Mouse (Mus musculus): Measurements from ENCODE around the gene Col8a2. TPM values are rescaled to one million over a fixed set of nuclear protein-coding genes. Genes with fewer than 3 reads are reported as not detected.

Col8a2 gene
- polyA plus RNA-seq, 1 experiment from 2014 or later, result 5.0 TPM

DNA sequence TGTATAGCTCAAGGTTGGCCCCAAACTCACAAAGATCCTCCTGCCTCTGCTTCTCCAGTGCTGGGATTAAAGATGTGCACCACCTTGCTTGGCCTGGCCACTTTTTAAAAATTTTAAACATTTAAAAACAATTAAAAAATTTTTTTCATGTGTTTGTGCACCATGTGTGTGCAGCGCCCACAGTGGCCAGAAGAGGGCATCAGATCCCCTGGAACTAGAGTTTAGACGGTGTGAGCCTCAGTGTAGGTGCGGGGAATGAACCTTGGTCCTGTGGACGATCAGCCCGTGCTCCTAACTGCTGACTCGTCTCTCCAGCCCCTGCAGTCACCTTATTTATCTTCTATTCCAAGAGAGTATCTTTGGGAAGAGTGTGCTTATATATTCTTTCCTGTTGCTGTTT lies 19.5 kb downstream of the Col8a2 start:
- H3K27ac ChIP-seq (ENCODE audit: low read length), result no peak overlapping the region
- peaks cover 21% of the 10 kb centered on the region for H3K27me3 ChIP-seq (ENCODE audit: control insufficient read depth, insufficient read depth, low read length)
- no peak overlapping the region for H3K4me3 ChIP-seq (ENCODE audit: low read length)
- no peak overlapping the region for H3K9ac ChIP-seq (ENCODE audit: low read length)
- no peak for ATAC-seq (replicated peaks; ENCODE audit: extremely low read depth, insufficient read depth, low FRiP score)
- peaks cover 5% of the 10 kb centered on the region for H3K9me3 ChIP-seq (replicated peaks; ENCODE audit: control insufficient read depth, low read length)
- WGBS, result 84% methylated on average over 6 of the region's 6 CpGs
- no peak overlapping the region for H3K4me2 ChIP-seq (ENCODE audit: low read depth, low read length)
- H3K4me1 ChIP-seq (ENCODE audit: control insufficient read depth, insufficient read depth, low read length), result peaks cover 13% of the 10 kb centered on the region
- H3K36me3 ChIP-seq (ENCODE audit: control insufficient read depth, insufficient read depth), result no peaks in the 10 kb centered on the region

DNA sequence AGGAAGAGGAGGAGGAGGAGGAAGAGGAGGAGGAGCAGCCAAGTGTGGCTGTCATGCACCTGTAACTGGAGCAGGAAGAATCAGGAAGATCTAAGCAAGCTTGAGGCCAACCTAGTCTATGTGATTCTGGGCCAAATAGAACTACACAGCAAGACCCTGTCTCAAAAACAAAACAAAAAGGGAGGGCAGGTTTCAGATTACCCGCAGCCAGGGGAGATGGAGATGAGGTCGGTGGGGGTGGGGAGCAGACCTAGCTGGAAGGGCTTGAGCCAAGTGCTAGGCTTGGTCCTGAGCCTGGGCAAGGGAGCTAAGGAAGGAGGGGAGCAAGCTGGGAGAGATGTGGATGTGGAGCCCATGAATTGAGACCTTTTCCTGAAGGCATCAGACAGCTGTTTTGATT lies 20.2 kb downstream of the Col8a2 start:
- no peak overlapping the region for H3K4me2 ChIP-seq (ENCODE audit: low read depth, low read length)
- no peak overlapping the region for H3K27ac ChIP-seq (ENCODE audit: low read length)
- H3K36me3 ChIP-seq (ENCODE audit: control insufficient read depth, insufficient read depth), result no peaks in the 10 kb centered on the region
- peaks cover 14% of the 10 kb centered on the region for H3K27me3 ChIP-seq (ENCODE audit: control insufficient read depth, insufficient read depth, low read length)
- 13% methylated on average over 2 of the region's 2 CpGs for WGBS
- no peak overlapping the region for H3K9ac ChIP-seq (ENCODE audit: low read length)
- H3K9me3 ChIP-seq (replicated peaks; ENCODE audit: control insufficient read depth, low read length), result peaks cover 5% of the 10 kb centered on the region
- ATAC-seq (replicated peaks; ENCODE audit: extremely low read depth, insufficient read depth, low FRiP score), result no peak
- H3K4me1 ChIP-seq (ENCODE audit: control insufficient read depth, insufficient read depth, low read length), result peaks cover 6% of the 10 kb centered on the region; the same call in 1 of the 2 replicates
- H3K4me3 ChIP-seq (ENCODE audit: low read length), result no peak overlapping the region

DNA sequence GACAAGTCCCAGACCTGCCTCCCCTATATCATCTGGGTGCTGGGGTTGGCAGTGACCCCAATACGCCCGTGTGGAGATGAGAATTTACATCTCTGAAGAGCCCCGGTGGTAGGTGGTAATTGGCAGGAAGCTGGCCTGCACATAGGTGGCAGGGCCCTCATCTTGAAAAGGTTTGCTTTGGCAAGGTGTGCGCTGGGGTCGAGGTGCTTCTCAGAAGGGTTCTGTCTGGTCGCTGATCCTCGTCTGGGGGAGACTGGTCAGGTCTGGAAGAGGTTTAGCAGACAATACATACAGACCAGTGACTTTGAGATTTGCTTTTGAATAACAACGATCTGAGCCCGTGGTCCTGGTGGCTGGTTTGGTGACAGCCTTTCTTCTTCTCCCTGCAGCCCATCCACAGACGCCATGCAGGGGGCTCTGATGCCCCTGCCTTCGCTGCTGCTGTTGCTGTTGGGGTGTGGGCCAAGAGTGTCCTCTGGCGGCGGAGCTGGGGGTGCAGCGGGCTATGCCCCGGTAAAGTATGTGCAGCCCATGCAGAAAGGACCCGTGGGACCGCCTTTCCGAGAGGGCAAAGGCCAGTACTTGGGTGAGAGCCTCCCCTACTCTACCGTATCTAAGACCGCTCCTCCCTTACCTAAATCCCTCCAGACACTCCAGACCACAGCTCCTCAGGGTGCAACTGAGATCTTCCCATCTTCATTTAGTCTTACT lies 22.8 kb downstream of the Col8a2 start:
- 19% methylated on average over 20 of the region's 20 CpGs for WGBS
- Histone ChIP-seq H3K9ac (ENCODE audit: low read length) (0 out of 2 replicates have a peak overlapping the region, but pooled peaks have one; percentile 4), H3K4me2 (ENCODE audit: low read depth, low read length) (peak overlapping the region; percentile 54), H3K9me3 (replicated peaks; ENCODE audit: control insufficient read depth, low read length) (peaks cover 5% of the 10 kb centered on the region), H3K4me3 (ENCODE audit: low read length) (0 out of 2 replicates have a peak overlapping the region, but pooled peaks have one; percentile 9), H3K36me3 (ENCODE audit: control insufficient read depth, insufficient read depth) (no peaks in the 10 kb centered on the region), H3K4me1 (ENCODE audit: control insufficient read depth, insufficient read depth, low read length) (0 out of 2 replicates have a peak, but pooled peaks cover 4% of the 10 kb centered on the region), H3K27me3 (ENCODE audit: control insufficient read depth, insufficient read depth, low read length) (no peaks in the 10 kb centered on the region), H3K27ac (ENCODE audit: low read length) (no peak overlapping the region)
- ATAC-seq (replicated peaks; ENCODE audit: extremely low read depth, insufficient read depth, low FRiP score), result peak; percentile 30; the same call in 1 of the 2 replicates

DNA sequence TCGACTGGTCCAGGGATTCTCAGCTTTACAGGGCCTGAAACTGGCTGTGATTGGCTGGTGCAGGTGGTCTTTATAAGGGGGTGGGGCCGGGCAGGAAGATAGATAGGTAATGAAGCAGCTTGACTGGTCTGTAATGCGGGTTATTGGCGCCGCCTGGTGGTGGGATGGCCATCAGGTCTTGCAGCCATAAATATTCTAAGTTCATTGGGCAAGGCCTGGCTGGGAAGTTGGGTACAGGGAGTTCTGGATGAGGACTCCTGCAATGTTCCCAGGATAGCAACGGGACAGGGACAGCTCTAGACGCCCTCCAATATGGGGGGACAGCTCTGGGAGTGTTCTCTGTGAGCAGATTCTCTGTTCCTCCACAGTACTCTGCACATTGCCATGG lies 23.3 kb downstream of the Col8a2 start:
- Histone ChIP-seq H3K36me3 (ENCODE audit: control insufficient read depth, insufficient read depth) (no peaks in the 10 kb centered on the region), H3K27ac (ENCODE audit: low read length) (no peak overlapping the region), H3K9ac (ENCODE audit: low read length) (no peak overlapping the region), H3K4me1 (ENCODE audit: control insufficient read depth, insufficient read depth, low read length) (0 out of 2 replicates have a peak, but pooled peaks cover 4% of the 10 kb centered on the region), H3K4me2 (ENCODE audit: low read depth, low read length) (peak overlapping the region; percentile 54), H3K9me3 (replicated peaks; ENCODE audit: control insufficient read depth, low read length) (peaks cover 5% of the 10 kb centered on the region), H3K27me3 (ENCODE audit: control insufficient read depth, insufficient read depth, low read length) (no peaks in the 10 kb centered on the region), H3K4me3 (ENCODE audit: low read length) (0 out of 2 replicates have a peak overlapping the region, but pooled peaks have one; percentile 9)
- peak; percentile 20; the same call in 1 of the 2 replicates for ATAC-seq (replicated peaks; ENCODE audit: extremely low read depth, insufficient read depth, low FRiP score)
- WGBS, result 0% methylated on average over 7 of the region's 7 CpGs

DNA sequence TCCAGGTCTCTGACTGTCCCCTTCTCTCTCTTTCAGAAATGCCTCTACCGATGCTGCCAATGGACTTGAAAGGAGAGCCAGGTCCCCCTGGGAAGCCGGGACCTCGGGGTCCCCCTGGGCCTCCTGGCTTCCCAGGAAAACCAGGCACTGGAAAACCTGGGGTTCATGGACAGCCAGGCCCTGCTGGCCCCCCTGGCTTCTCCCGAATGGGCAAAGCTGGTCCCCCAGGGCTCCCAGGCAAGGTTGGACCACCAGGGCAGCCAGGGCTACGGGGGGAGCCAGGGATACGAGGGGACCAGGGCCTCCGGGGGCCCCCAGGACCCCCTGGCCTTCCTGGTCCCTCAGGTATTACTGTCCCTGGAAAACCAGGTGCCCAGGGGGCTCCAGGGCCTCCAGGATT lies 23.8 kb downstream of the Col8a2 start:
- 0 out of 2 replicates have a peak, but pooled peaks cover 4% of the 10 kb centered on the region for H3K4me1 ChIP-seq (ENCODE audit: control insufficient read depth, insufficient read depth, low read length)
- no peak overlapping the region for H3K27ac ChIP-seq (ENCODE audit: low read length)
- H3K36me3 ChIP-seq (ENCODE audit: control insufficient read depth, insufficient read depth), result no peaks in the 10 kb centered on the region
- WGBS, result 70% methylated on average over 7 of the region's 7 CpGs
- H3K9me3 ChIP-seq (replicated peaks; ENCODE audit: control insufficient read depth, low read length), result peaks cover 5% of the 10 kb centered on the region
- no peak overlapping the region for H3K9ac ChIP-seq (ENCODE audit: low read length)
- ATAC-seq (replicated peaks; ENCODE audit: extremely low read depth, insufficient read depth, low FRiP score), result no peak
- H3K27me3 ChIP-seq (ENCODE audit: control insufficient read depth, insufficient read depth, low read length), result no peaks in the 10 kb centered on the region
- no peak overlapping the region for H3K4me2 ChIP-seq (ENCODE audit: low read depth, low read length)
- H3K4me3 ChIP-seq (ENCODE audit: low read length), result no peak overlapping the region

DNA sequence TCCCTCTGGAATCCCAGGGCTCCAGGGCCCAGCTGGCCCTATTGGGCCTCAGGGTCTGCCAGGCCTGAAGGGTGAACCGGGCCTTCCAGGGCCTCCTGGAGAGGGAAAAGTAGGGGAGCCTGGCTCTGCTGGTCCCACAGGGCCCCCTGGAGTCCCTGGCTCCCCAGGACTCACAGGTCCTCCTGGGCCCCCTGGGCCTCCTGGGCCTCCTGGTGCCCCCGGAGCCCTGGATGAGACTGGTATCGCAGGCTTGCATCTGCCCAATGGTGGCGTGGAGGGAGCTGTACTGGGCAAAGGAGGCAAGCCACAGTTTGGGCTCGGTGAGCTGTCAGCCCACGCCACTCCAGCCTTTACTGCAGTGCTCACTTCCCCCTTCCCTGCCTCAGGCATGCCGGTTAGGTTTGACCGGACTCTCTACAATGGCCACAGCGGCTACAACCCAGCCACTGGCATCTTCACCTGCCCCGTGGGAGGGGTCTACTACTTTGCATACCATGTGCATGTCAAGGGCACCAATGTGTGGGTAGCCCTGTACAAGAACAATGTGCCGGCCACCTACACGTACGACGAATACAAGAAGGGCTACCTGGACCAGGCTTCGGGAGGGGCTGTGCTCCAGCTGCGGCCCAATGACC lies 25.1 kb downstream of the Col8a2 start:
- Histone ChIP-seq H3K36me3 (ENCODE audit: control insufficient read depth, insufficient read depth) (peaks cover 7% of the 10 kb centered on the region; the same call in 1 of the 2 replicates), H3K9me3 (replicated peaks; ENCODE audit: control insufficient read depth, low read length) (no peaks in the 10 kb centered on the region), H3K27me3 (ENCODE audit: control insufficient read depth, insufficient read depth, low read length) (no peaks in the 10 kb centered on the region), H3K9ac (ENCODE audit: low read length) (no peak overlapping the region), H3K4me3 (ENCODE audit: low read length) (no peak overlapping the region), H3K27ac (ENCODE audit: low read length) (no peak overlapping the region), H3K4me1 (ENCODE audit: control insufficient read depth, insufficient read depth, low read length) (peaks cover 7% of the 10 kb centered on the region; the same call in 1 of the 2 replicates), H3K4me2 (ENCODE audit: low read depth, low read length) (no peak overlapping the region)
- 88% methylated on average over 16 of the region's 16 CpGs for WGBS
- no peak for ATAC-seq (replicated peaks; ENCODE audit: extremely low read depth, insufficient read depth, low FRiP score)

DNA sequence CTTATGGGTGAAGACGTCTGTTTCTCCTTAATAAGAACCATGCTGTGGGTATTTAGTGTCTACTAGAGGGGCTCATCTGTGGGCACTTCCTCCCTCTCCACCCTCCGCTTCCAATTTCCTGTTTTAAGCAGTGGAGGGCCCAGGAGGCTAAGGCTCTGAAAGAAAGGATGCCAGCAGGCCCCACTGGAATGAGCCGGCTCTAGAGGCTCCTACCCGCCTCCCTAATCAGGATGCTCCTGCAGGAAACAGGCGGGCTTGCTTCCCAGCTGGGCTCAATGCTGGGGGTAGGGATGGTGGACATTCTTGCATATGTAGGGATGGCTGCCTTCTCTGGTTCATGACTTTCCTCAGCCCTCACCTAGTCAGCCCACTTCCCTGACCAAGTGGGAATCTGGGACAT lies 26.6 kb downstream of the Col8a2 start:
- Histone ChIP-seq H3K4me3 (ENCODE audit: low read length) (no peak overlapping the region), H3K27me3 (ENCODE audit: control insufficient read depth, insufficient read depth, low read length) (no peaks in the 10 kb centered on the region), H3K4me1 (ENCODE audit: control insufficient read depth, insufficient read depth, low read length) (peaks cover 7% of the 10 kb centered on the region; the same call in 1 of the 2 replicates), H3K36me3 (ENCODE audit: control insufficient read depth, insufficient read depth) (peaks cover 21% of the 10 kb centered on the region), H3K27ac (ENCODE audit: low read length) (no peak overlapping the region), H3K9ac (ENCODE audit: low read length) (no peak overlapping the region; the same call in 1 of the 2 replicates), H3K4me2 (ENCODE audit: low read depth, low read length) (no peak overlapping the region), H3K9me3 (replicated peaks; ENCODE audit: control insufficient read depth, low read length) (no peaks in the 10 kb centered on the region)
- 46% methylated on average over 5 of the region's 5 CpGs for WGBS
- ATAC-seq (replicated peaks; ENCODE audit: extremely low read depth, insufficient read depth, low FRiP score), result no peak

DNA sequence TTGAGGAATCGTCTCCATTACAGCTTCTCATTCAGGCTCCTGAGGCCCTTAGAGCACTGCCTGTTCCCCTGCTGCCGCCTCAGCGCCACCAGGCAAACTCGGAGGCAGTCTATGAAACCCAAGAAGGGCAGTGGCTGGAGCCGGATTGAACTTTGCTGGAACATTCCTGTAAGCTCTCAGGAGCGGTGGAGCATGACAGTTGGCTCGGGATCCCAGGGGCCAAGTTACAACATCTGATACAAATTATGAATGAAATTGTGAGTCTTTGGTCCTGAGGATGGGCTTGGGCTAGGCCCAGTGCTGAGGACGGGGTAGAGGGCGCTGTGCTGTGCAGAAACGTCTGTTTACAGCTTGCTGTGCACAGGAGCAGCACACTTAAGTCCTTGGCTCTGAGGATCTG lies 27.8 kb downstream of the Col8a2 start:
- no peak overlapping the region for H3K4me2 ChIP-seq (ENCODE audit: low read depth, low read length)
- H3K9me3 ChIP-seq (replicated peaks; ENCODE audit: control insufficient read depth, low read length), result no peaks in the 10 kb centered on the region
- no peaks in the 10 kb centered on the region for H3K27me3 ChIP-seq (ENCODE audit: control insufficient read depth, insufficient read depth, low read length)
- peaks cover 22% of the 10 kb centered on the region for H3K36me3 ChIP-seq (ENCODE audit: control insufficient read depth, insufficient read depth)
- H3K9ac ChIP-seq (ENCODE audit: low read length), result no peak overlapping the region
- peaks cover 7% of the 10 kb centered on the region; the same call in 1 of the 2 replicates for H3K4me1 ChIP-seq (ENCODE audit: control insufficient read depth, insufficient read depth, low read length)
- no peak overlapping the region for H3K4me3 ChIP-seq (ENCODE audit: low read length)
- no peak for ATAC-seq (replicated peaks; ENCODE audit: extremely low read depth, insufficient read depth, low FRiP score)
- 62% methylated on average over 10 of the region's 10 CpGs for WGBS
- H3K27ac ChIP-seq (ENCODE audit: low read length), result no peak overlapping the region

DNA sequence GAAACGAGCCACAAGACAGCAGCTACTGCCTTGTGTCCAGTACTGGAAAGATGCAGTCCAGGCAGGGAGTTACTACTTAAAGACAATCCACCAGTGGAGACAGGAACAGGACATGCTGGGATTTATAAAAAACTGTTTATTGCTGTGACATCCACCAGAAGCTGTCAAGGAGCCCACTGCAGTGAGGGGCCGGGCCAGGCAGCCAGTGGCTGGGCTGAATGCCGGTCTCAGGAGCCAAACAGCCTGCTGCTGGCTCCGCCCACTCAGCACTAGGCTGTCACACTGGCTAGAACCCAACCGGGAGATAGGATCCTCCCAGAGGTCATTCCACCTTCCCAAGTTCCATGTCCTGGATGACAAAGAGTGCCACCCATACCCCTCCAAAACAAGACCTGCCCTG lies 29.3 kb downstream of the Col8a2 start:
- WGBS, result 32% methylated on average over 5 of the region's 5 CpGs
- H3K36me3 ChIP-seq (ENCODE audit: control insufficient read depth, insufficient read depth), result peaks cover 22% of the 10 kb centered on the region
- no peak overlapping the region for H3K4me3 ChIP-seq (ENCODE audit: low read length)
- H3K9ac ChIP-seq (ENCODE audit: low read length), result no peak overlapping the region
- H3K4me2 ChIP-seq (ENCODE audit: low read depth, low read length), result no peak overlapping the region
- peaks cover 9% of the 10 kb centered on the region; the same call in 1 of the 2 replicates for H3K4me1 ChIP-seq (ENCODE audit: control insufficient read depth, insufficient read depth, low read length)
- H3K27me3 ChIP-seq (ENCODE audit: control insufficient read depth, insufficient read depth, low read length), result no peaks in the 10 kb centered on the region
- H3K9me3 ChIP-seq (replicated peaks; ENCODE audit: control insufficient read depth, low read length), result no peaks in the 10 kb centered on the region
- no peak for ATAC-seq (replicated peaks; ENCODE audit: extremely low read depth, insufficient read depth, low FRiP score)
- H3K27ac ChIP-seq (ENCODE audit: low read length), result no peak overlapping the region
